Mouse (Mus musculus) stomach, embryonic 14.5 days (tissue): ENCODE results near the gene Phf20. TPM values are rescaled to one million over a fixed set of nuclear protein-coding genes. Genes with fewer than 3 reads are reported as not detected.
"Not testable (repeated sequence)": the region's sequence is repeated elsewhere in the genome, so short reads cannot be mapped to it uniquely, and the experiment has no call there.

Experiments
- ATAC-seq: fragments of 200-750 bp; cut with Nextera tagmentation; 2 replicates; pipeline ENCODE4 v1.8.0; 2017; ENCODE audit warnings: low read depth, moderate TSS enrichment; ENCODE audit not compliant: insufficient number of reproducible peaks, insufficient read depth, low FRiP score
- H3K27ac ChIP-seq: fragments of 300-500 bp; sonication (generic); 2 replicates; pipeline ENCODE4 v1.5.1; 2014; ENCODE audit warnings: mild to moderate bottlenecking, low read length, moderate library complexity, mixed read lengths
- H3K27me3 ChIP-seq: fragments of 300-500 bp; sonication (generic); 2 replicates; pipeline ENCODE4 v1.6.1; 2014; ENCODE audit warnings: low read length, control low read depth, mixed read lengths; ENCODE audit not compliant: control insufficient read depth, insufficient read depth
- H3K36me3 ChIP-seq: fragments of 300-500 bp; sonication (generic); 2 replicates; pipeline ENCODE4 v1.6.1; 2014; ENCODE audit warnings: mild to moderate bottlenecking, control low read depth, low read length, moderate library complexity, mixed read lengths; ENCODE audit not compliant: control insufficient read depth, insufficient read depth
- H3K4me1 ChIP-seq: fragments of 300-500 bp; sonication (generic); 2 replicates; pipeline ENCODE4 v1.6.1; 2014; ENCODE audit warnings: low read length, control low read depth, mixed read lengths; ENCODE audit not compliant: control insufficient read depth, insufficient read depth
- H3K4me2 ChIP-seq: fragments of 300-500 bp; sonication (generic); replicated peaks from 2 replicates; pipeline ENCODE4 v1.6.1; 2014; ENCODE audit warnings: low read depth, low read length, control low read depth
- H3K4me3 ChIP-seq: fragments of 300-500 bp; sonication (generic); 2 replicates; pipeline ENCODE4 v1.5.1; 2014; ENCODE audit warnings: low read depth, low read length, control low read depth
- H3K9ac ChIP-seq: fragments of 300-500 bp; sonication (generic); replicated peaks from 2 replicates; pipeline ENCODE4 v1.6.1; 2014; ENCODE audit warnings: low read depth, mild to moderate bottlenecking, control low read depth, low read length, moderate library complexity, mixed read lengths
- H3K9me3 ChIP-seq: fragments of 300-500 bp; sonication (generic); 2 replicates; pipeline ENCODE4 v1.6.1; 2016; ENCODE audit warnings: low read depth, low read length, control low read depth; ENCODE audit not compliant: control insufficient read depth
- WGBS: fragments of 180-500 bp; shearing (Covaris S2); extraction: QIAGEN DNeasy Blood & Tissue Kit; methylation state at CpG from one replicate; pipeline ENCODE4 v1.1.7; 2014; 5-methylcytosine and 5-hydroxymethylcytosine counted together
- polyA plus RNA-seq: library from polyadenylated mRNA; unstranded; fragments of >200 nt; fragmentation: Nextera tagmentation; extraction: Ambion mirVana; gene quantifications from 2 replicates; pipeline ENCODE4 v1.2.1, GENCODE M21; 2014

Phf20 gene
- polyA plus RNA-seq, 1 experiment from 2014 or later: 93.0 TPM

- Histone ChIP-seq H3K4me1 (peaks cover 12% of the 10 kb centered on the region; the same call in 1 of the 2 replicates), H3K4me2 (no peak overlapping the region), H3K27ac (peak overlapping the region; percentile 97), H3K9ac (peak overlapping the region; percentile 98), H3K4me3 (peak overlapping the region; percentile 76), H3K9me3 (no peaks in the 10 kb centered on the region), H3K27me3 (no peaks in the 10 kb centered on the region), H3K36me3 (peaks cover 36% of the 10 kb centered on the region)
- ATAC-seq: 0 out of 2 replicates have a peak, but pooled peaks have one; percentile 38
- WGBS: 0% methylated on average over 41 of the region's 41 CpGs
These were observed 16.5 kb upstream of the Phf20 start for GRCm38 (mm10) chr2:156179796-156180093.

GRCm38 (mm10) chr2:156180094-156180821 is 16.0 kb upstream of the Phf20 start, which contains the start of gene Rbm39:
Gene Rbm39 (minus strand): TSS chr2:156180238.
- Histone ChIP-seq H3K36me3 (peaks cover 31% of the 10 kb centered on the region), H3K27ac (peak within 1 kb of the TSS; percentile 97), H3K4me3 (peak within 1 kb of the TSS; percentile 76), H3K27me3 (no peaks in the 10 kb centered on the region), H3K4me2 (peak within 1 kb of the TSS; percentile 95), H3K9ac (peak within 1 kb of the TSS; percentile 98), H3K4me1 (peaks cover 12% of the 10 kb centered on the region; the same call in 1 of the 2 replicates), H3K9me3 (no peaks in the 10 kb centered on the region)
- peak; percentile 97 for ATAC-seq
- WGBS: under 1% methylated on average over 47 of the region's 47 CpGs

- 13% methylated on average over 8 of the region's 8 CpGs for WGBS
These were observed 15.3 kb upstream of the Phf20 start for GRCm38 (mm10) chr2:156180824-156181590.

GRCm38 (mm10) chr2:156181592-156181991 is 14.7 kb upstream of the Phf20 start:
- H3K4me3 ChIP-seq: no peak overlapping the region
- H3K9me3 ChIP-seq: no peaks in the 10 kb centered on the region
- H3K27me3 ChIP-seq: no peaks in the 10 kb centered on the region
- H3K9ac ChIP-seq: no peak overlapping the region
- peaks cover 20% of the 10 kb centered on the region for H3K36me3 ChIP-seq
- H3K4me2 ChIP-seq: no peak overlapping the region
- ATAC-seq: no peak
- whole genome bisulfite sequencing: 86% methylated on average over 2 of the region's 2 CpGs
- H3K27ac ChIP-seq: no peak overlapping the region
- H3K4me1 ChIP-seq: peaks cover 12% of the 10 kb centered on the region; the same call in 1 of the 2 replicates

More at GRCm38 (mm10) chr2:156180824-156181590, 15.3 kb upstream of the Phf20 start:
- Histone ChIP-seq H3K27me3 (no peaks in the 10 kb centered on the region), H3K4me3 (peak overlapping the region; percentile 76), H3K4me1 (peaks cover 12% of the 10 kb centered on the region; the same call in 1 of the 2 replicates), H3K36me3 (peaks cover 26% of the 10 kb centered on the region), H3K27ac (peak overlapping the region; percentile 88), H3K9ac (peak overlapping the region; percentile 98), H3K4me2 (peak overlapping the region; percentile 47), H3K9me3 (no peaks in the 10 kb centered on the region)
- ATAC-seq: peak; percentile 8; the same call in 1 of the 2 replicates

- H3K27ac ChIP-seq, H3K4me2 ChIP-seq, ATAC-seq, H3K4me1 ChIP-seq, H3K36me3 ChIP-seq, H3K9ac ChIP-seq, H3K27me3 ChIP-seq, H3K4me3 ChIP-seq, H3K9me3 ChIP-seq: not testable (repeated sequence)
- 70% methylated on average over 7 of the region's 7 CpGs for WGBS
These were observed 7.0 kb upstream of the Phf20 start for GRCm38 (mm10) chr2:156189241-156189640.

- Histone ChIP-seq H3K4me3 (no peak overlapping the region), H3K36me3 (no peaks in the 10 kb centered on the region), H3K27ac (no peak overlapping the region), H3K4me2 (no peak overlapping the region), H3K4me1 (no peaks in the 10 kb centered on the region), H3K27me3 (no peaks in the 10 kb centered on the region), H3K9me3 (no peaks in the 10 kb centered on the region), H3K9ac (no peak overlapping the region)
- ATAC-seq: no peak
- 79% methylated on average over 14 of the region's 14 CpGs for WGBS
These were observed 6.0 kb upstream of the Phf20 start for GRCm38 (mm10) chr2:156190004-156190896.

- ATAC-seq: no peak
- WGBS: 88% methylated on average over 2 of the region's 2 CpGs
- Histone ChIP-seq H3K9me3 (no peaks in the 10 kb centered on the region), H3K27ac (no peak overlapping the region), H3K4me1 (0 out of 2 replicates have a peak, but pooled peaks cover 5% of the 10 kb centered on the region), H3K27me3 (no peaks in the 10 kb centered on the region), H3K9ac (no peak overlapping the region), H3K4me2 (no peak overlapping the region), H3K36me3 (no peaks in the 10 kb centered on the region), H3K4me3 (no peak overlapping the region)
These were observed 4.7 kb upstream of the Phf20 start for GRCm38 (mm10) chr2:156191540-156191939.

GRCm38 (mm10) chr2:156192068-156192467 is 4.2 kb upstream of the Phf20 start:
- H3K9ac ChIP-seq: no peak overlapping the region
- 0 out of 2 replicates have a peak, but pooled peaks cover 5% of the 10 kb centered on the region for H3K4me1 ChIP-seq
- H3K27ac ChIP-seq: no peak overlapping the region
- H3K4me3 ChIP-seq: no peak overlapping the region
- no peaks in the 10 kb centered on the region for H3K27me3 ChIP-seq
- no peak overlapping the region for H3K4me2 ChIP-seq
- no peaks in the 10 kb centered on the region for H3K36me3 ChIP-seq
- H3K9me3 ChIP-seq: no peaks in the 10 kb centered on the region
- 77% methylated on average over 2 of the region's 2 CpGs for WGBS
- no peak for ATAC-seq
